Mouse (Mus musculus) cerebellum, adult (tissue): ENCODE data around the gene Dusp13.

ENCODE experiments used
- ATAC-seq: cut with Nextera tagmentation; 2 replicates; pipeline ENCODE4 v1.9.2; 2017; ENCODE audit warnings: mild to moderate bottlenecking, moderate library complexity, mixed read lengths; ENCODE audit not compliant: insufficient number of reproducible peaks, low FRiP score, low TSS enrichment

The Dusp13 gene

GRCm38 (mm10) chr14:21706759-21707571 is 44.0 kb downstream of the Dusp13 start:
- no peak for ATAC-seq

- no peak for ATAC-seq
Measured at GRCm38 (mm10) chr14:21705462-21705861, 45.5 kb downstream of the Dusp13 start.

GRCm38 (mm10) chr14:21703255-21703654 is 47.7 kb downstream of the Dusp13 start:
- ATAC-seq: no peak

GRCm38 (mm10) chr14:21702691-21703090 is 48.3 kb downstream of the Dusp13 start:
- no peak for ATAC-seq

GRCm38 (mm10) chr14:21696186-21696830 is 54.7 kb downstream of the Dusp13 start:
- no peak for ATAC-seq

GRCm38 (mm10) chr14:21695020-21695419 is 56.0 kb downstream of the Dusp13 start:
- ATAC-seq: no peak

GRCm38 (mm10) chr14:21691070-21691469 is 59.9 kb downstream of the Dusp13 start:
- ATAC-seq: no peak

- ATAC-seq: no peak
Measured at GRCm38 (mm10) chr14:21686376-21687279, 64.4 kb downstream of the Dusp13 start.

- no peak for ATAC-seq
Measured at GRCm38 (mm10) chr14:21685411-21686146, 65.4 kb downstream of the Dusp13 start.

- ATAC-seq: no peak
Measured at GRCm38 (mm10) chr14:21683834-21684233, 67.1 kb downstream of the Dusp13 start.
